Mouse (Mus musculus) MEL (cell line): ENCODE results near the gene Gcsam.

Source experiments
- CHD2 ChIP-seq: IDR thresholded peaks from 2 replicates; pipeline ENCODE4 v1.6.1; 2011; ENCODE audit warnings: low read length, improper control_type of control experiment
- CTCF ChIP-seq, 3 experiments: IDR thresholded peaks in 2 of 3; conservative IDR thresholded peaks in 1 of 3; 2 replicates each; pipeline ENCODE4 v1.5.1; 2011 to 2012; ENCODE audit warnings: low read length in 3 of 3, low read depth in 2 of 3, mild to moderate bottlenecking in 2 of 3, improper control_type of control experiment in 1 of 3, inconsistent platforms in 1 of 3, mixed read lengths in 1 of 3, moderate library complexity in 1 of 3; ENCODE audit not compliant: control insufficient read depth in 1 of 3, insufficient read depth in 1 of 3, poor library complexity in 1 of 3, severe bottlenecking in 1 of 3
- ELF1 ChIP-seq: IDR thresholded peaks from 2 replicates; pipeline ENCODE4 v1.6.1; 2014; ENCODE audit warnings: low read depth, mild to moderate bottlenecking, inconsistent platforms, low read length, improper control_type of control experiment, moderate library complexity
- EP300 ChIP-seq, 2 experiments: IDR thresholded peaks; 2 replicates each; pipeline ENCODE4 v1.6.1; 2011; ENCODE audit warnings: improper control_type of control experiment in 2 of 2, low read length in 2 of 2, low read depth in 1 of 2, mild to moderate bottlenecking in 1 of 2
- GABPA ChIP-seq: IDR thresholded peaks from 2 replicates; pipeline ENCODE4 v1.6.1; 2012; ENCODE audit warnings: low read depth, mild to moderate bottlenecking, inconsistent platforms, low read length, improper control_type of control experiment, moderate library complexity
- GATA1 ChIP-seq: IDR thresholded peaks from 2 replicates; pipeline ENCODE4 v1.6.1; 2011; ENCODE audit warnings: low read depth, low read length, improper control_type of control experiment
- POLR2A ChIP-seq, 2 experiments: IDR thresholded peaks; 2 replicates each; pipeline ENCODE4 v1.6.1; 2011 to 2012; ENCODE audit warnings: low read length in 2 of 2, mild to moderate bottlenecking in 2 of 2, control low read depth in 1 of 2, improper control_type of control experiment in 1 of 2, low read depth in 1 of 2, moderate library complexity in 1 of 2; ENCODE audit not compliant: control insufficient read depth in 1 of 2, insufficient read depth in 1 of 2, poor library complexity in 1 of 2
- RCOR1 ChIP-seq: IDR thresholded peaks from 2 replicates; pipeline ENCODE4 v1.6.1; 2012; ENCODE audit warnings: low read depth, mild to moderate bottlenecking, inconsistent platforms, low read length, improper control_type of control experiment
- USF2 ChIP-seq, 2 experiments: IDR thresholded peaks; 2 replicates each; pipeline ENCODE4 v1.6.1; 2011 to 2012; ENCODE audit warnings: improper control_type of control experiment in 2 of 2, low read length in 2 of 2, borderline replicate concordance in 1 of 2, inconsistent platforms in 1 of 2, low read depth in 1 of 2, mild to moderate bottlenecking in 1 of 2; ENCODE audit not compliant: insufficient read depth in 1 of 2
- ZC3H11A ChIP-seq: IDR thresholded peaks from 2 replicates; pipeline ENCODE4 v1.6.1; 2012; ENCODE audit warnings: low read depth, mild to moderate bottlenecking, inconsistent platforms, low read length, improper control_type of control experiment
- ZKSCAN1 ChIP-seq: IDR thresholded peaks from 2 replicates; pipeline ENCODE4 v1.6.1; 2012; ENCODE audit warnings: low read depth, mild to moderate bottlenecking, inconsistent platforms, low read length, improper control_type of control experiment, moderate library complexity

DNA sequence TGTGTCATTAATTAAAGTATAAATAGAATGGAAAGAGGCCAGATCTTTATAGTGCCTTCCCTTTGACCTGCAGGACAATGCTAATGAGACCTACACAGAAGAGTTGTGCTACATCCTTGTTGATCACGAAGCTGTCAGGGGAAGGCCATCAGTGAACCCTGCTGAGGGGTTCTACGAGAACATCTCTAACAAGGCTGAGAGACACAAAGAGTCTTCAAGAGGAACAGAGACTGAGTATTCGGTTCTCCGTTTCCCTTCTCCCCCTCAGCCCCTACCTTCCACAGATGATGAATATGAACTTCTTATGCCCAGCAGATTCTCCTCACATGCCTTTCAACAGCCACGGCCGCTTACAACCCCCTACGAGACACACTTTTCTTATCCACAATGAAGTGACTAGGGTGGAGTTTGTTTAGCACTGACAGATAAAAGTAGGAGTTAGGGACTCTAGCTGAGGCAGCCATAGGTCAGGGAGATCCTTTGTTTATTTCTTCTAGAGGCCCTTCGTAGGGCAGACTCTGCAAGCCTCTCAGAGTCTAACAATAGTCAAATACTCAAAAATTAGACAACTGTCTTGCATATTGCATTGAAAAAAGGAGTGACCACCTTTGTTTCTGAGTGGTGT is 9.7 kb downstream of the Gcsam start:
- no peak for TF ChIP-seq CTCF (IDR thresholded peaks at IDR 0.05 in 2 of 3, conservative IDR thresholded peaks at IDR 0.05 in 1 of 3; ENCODE audit: control insufficient read depth in 1 of 3, insufficient read depth in 1 of 3, low read depth in 2 of 3, low read length in 3 of 3, poor library complexity in 1 of 3, severe bottlenecking in 1 of 3)
- no peak for TF ChIP-seq GATA1
- no peak for TF ChIP-seq EP300 (IDR thresholded peaks at IDR 0.05; ENCODE audit: low read depth in 1 of 2, low read length in 2 of 2)
- no peak for TF ChIP-seq POLR2A (IDR thresholded peaks at IDR 0.05; ENCODE audit: control insufficient read depth in 1 of 2, insufficient read depth in 1 of 2, low read depth in 1 of 2, low read length in 2 of 2, poor library complexity in 1 of 2)
- TF ChIP-seq ZC3H11A, result no peak
- TF ChIP-seq ELF1, result no peak
- no peak for TF ChIP-seq RCOR1
- no peak for TF ChIP-seq USF2 (IDR thresholded peaks at IDR 0.05; ENCODE audit: borderline replicate concordance in 1 of 2, insufficient read depth in 1 of 2, low read depth in 1 of 2, low read length in 2 of 2)
- no peak for TF ChIP-seq CHD2
- TF ChIP-seq ZKSCAN1, result no peak
- no peak for TF ChIP-seq GABPA
